Mouse (Mus musculus): ENCODE measurements around the gene Fam160a1. TPM values are rescaled to one million over a fixed set of nuclear protein-coding genes. Genes with fewer than 3 reads are reported as not detected.

Fam160a1 gene
- polyA plus RNA-seq, 1 experiment from 2014 or later, result 3.0 TPM

- Histone ChIP-seq H3K27ac (no peak overlapping the region), H3K4me3 (no peak overlapping the region), H3K27me3 (no peaks in the 10 kb centered on the region), H3K36me3 (no peaks in the 10 kb centered on the region), H3K4me1 (no peaks in the 10 kb centered on the region), H3K4me2 (replicated peaks) (no peak overlapping the region), H3K9me3 (no peaks in the 10 kb centered on the region), H3K9ac (no peak overlapping the region)
- ATAC-seq (ENCODE audit: low FRiP score, low read depth), result no peak
- 73% methylated on average over 3 of the region's 3 CpGs for WGBS
These were observed 175.3 kb downstream of the Fam160a1 start for GRCm38 (mm10) chr3:85641751-85642150.

- Histone ChIP-seq H3K27ac (no peak overlapping the region), H3K27me3 (no peaks in the 10 kb centered on the region), H3K36me3 (no peaks in the 10 kb centered on the region), H3K9me3 (no peaks in the 10 kb centered on the region), H3K4me2 (replicated peaks) (no peak overlapping the region), H3K4me3 (no peak overlapping the region), H3K4me1 (no peaks in the 10 kb centered on the region), H3K9ac (no peak overlapping the region)
- WGBS, result 89% methylated on average over 5 of the region's 5 CpGs
- no peak for ATAC-seq (ENCODE audit: low FRiP score, low read depth)
These were observed 180.2 kb downstream of the Fam160a1 start for GRCm38 (mm10) chr3:85636716-85637447.

GRCm38 (mm10) chr3:85635591-85635990 lies 181.5 kb downstream of the Fam160a1 start:
- no peak for ATAC-seq (ENCODE audit: low FRiP score, low read depth)

GRCm38 (mm10) chr3:85635126-85635419 lies 182.0 kb downstream of the Fam160a1 start:
- H3K4me3 ChIP-seq, result no peak overlapping the region
- WGBS, result 74% methylated on average over 2 of the region's 2 CpGs
- ATAC-seq (ENCODE audit: low FRiP score, low read depth), result no peak
- no peak overlapping the region for H3K27ac ChIP-seq
- H3K9me3 ChIP-seq, result no peaks in the 10 kb centered on the region
- H3K4me2 ChIP-seq (replicated peaks), result no peak overlapping the region
- no peak overlapping the region for H3K9ac ChIP-seq
- no peaks in the 10 kb centered on the region for H3K27me3 ChIP-seq
- no peaks in the 10 kb centered on the region for H3K4me1 ChIP-seq
- no peaks in the 10 kb centered on the region for H3K36me3 ChIP-seq

More at GRCm38 (mm10) chr3:85635591-85635990, 181.5 kb downstream of the Fam160a1 start:
- 96% methylated on average over 2 of the region's 2 CpGs for WGBS
- no peaks in the 10 kb centered on the region for H3K4me1 ChIP-seq
- no peaks in the 10 kb centered on the region for H3K9me3 ChIP-seq
- H3K4me3 ChIP-seq, result no peak overlapping the region
- H3K9ac ChIP-seq, result no peak overlapping the region
- H3K27ac ChIP-seq, result no peak overlapping the region
- H3K4me2 ChIP-seq (replicated peaks), result no peak overlapping the region
- H3K27me3 ChIP-seq, result no peaks in the 10 kb centered on the region
- H3K36me3 ChIP-seq, result no peaks in the 10 kb centered on the region

- Histone ChIP-seq H3K9ac (no peak overlapping the region), H3K27ac (no peak overlapping the region), H3K4me3 (no peak overlapping the region), H3K4me2 (replicated peaks) (no peak overlapping the region), H3K27me3 (no peaks in the 10 kb centered on the region), H3K9me3 (no peaks in the 10 kb centered on the region), H3K36me3 (no peaks in the 10 kb centered on the region), H3K4me1 (no peaks in the 10 kb centered on the region)
- ATAC-seq (ENCODE audit: low FRiP score, low read depth), result no peak
- 69% methylated on average over 7 of the region's 8 CpGs for WGBS
These were observed 182.5 kb downstream of the Fam160a1 start for GRCm38 (mm10) chr3:85634389-85635125.

- Histone ChIP-seq H3K27ac (no peak overlapping the region), H3K4me2 (replicated peaks) (no peak overlapping the region), H3K36me3 (no peaks in the 10 kb centered on the region), H3K9ac (no peak overlapping the region), H3K4me3 (no peak overlapping the region), H3K9me3 (no peaks in the 10 kb centered on the region), H3K4me1 (no peaks in the 10 kb centered on the region), H3K27me3 (no peaks in the 10 kb centered on the region)
- WGBS, result 89% methylated on average over 2 of the region's 2 CpGs
- ATAC-seq (ENCODE audit: low FRiP score, low read depth), result no peak
These were observed 183.4 kb downstream of the Fam160a1 start for GRCm38 (mm10) chr3:85633733-85634132.

GRCm38 (mm10) chr3:85629895-85630510 lies 187.1 kb downstream of the Fam160a1 start:
- H3K4me1 ChIP-seq, result no peaks in the 10 kb centered on the region
- H3K27ac ChIP-seq, result no peak overlapping the region
- WGBS, result 92% methylated on average over 4 of the region's 4 CpGs
- no peaks in the 10 kb centered on the region for H3K27me3 ChIP-seq
- H3K4me3 ChIP-seq, result no peak overlapping the region
- no peak overlapping the region for H3K4me2 ChIP-seq (replicated peaks)
- H3K9ac ChIP-seq, result no peak overlapping the region
- H3K9me3 ChIP-seq, result no peaks in the 10 kb centered on the region
- H3K36me3 ChIP-seq, result no peaks in the 10 kb centered on the region
- ATAC-seq (ENCODE audit: low FRiP score, low read depth), result no peak

GRCm38 (mm10) chr3:85619751-85620150 lies 197.3 kb downstream of the Fam160a1 start:
- no peak overlapping the region for H3K4me2 ChIP-seq (replicated peaks)
- H3K9me3 ChIP-seq, result no peaks in the 10 kb centered on the region
- no peaks in the 10 kb centered on the region for H3K4me1 ChIP-seq
- no peak overlapping the region for H3K4me3 ChIP-seq
- no peak for ATAC-seq (ENCODE audit: low FRiP score, low read depth)
- H3K9ac ChIP-seq, result no peak overlapping the region
- no peak overlapping the region for H3K27ac ChIP-seq
- 97% methylated on average over 1 of the region's 1 CpGs for WGBS
- no peaks in the 10 kb centered on the region for H3K27me3 ChIP-seq
- H3K36me3 ChIP-seq, result peaks cover 22% of the 10 kb centered on the region

- no peak overlapping the region for H3K4me3 ChIP-seq
- no peak overlapping the region for H3K4me2 ChIP-seq (replicated peaks)
- no peak overlapping the region for H3K9ac ChIP-seq
- H3K36me3 ChIP-seq, result peaks cover 22% of the 10 kb centered on the region
- WGBS, result 92% methylated on average over 5 of the region's 5 CpGs
- no peak overlapping the region for H3K27ac ChIP-seq
- H3K9me3 ChIP-seq, result no peaks in the 10 kb centered on the region
- no peaks in the 10 kb centered on the region for H3K4me1 ChIP-seq
- no peaks in the 10 kb centered on the region for H3K27me3 ChIP-seq
- ATAC-seq (ENCODE audit: low FRiP score, low read depth), result no peak
These were observed 197.7 kb downstream of the Fam160a1 start for GRCm38 (mm10) chr3:85619345-85619744.

- ATAC-seq (ENCODE audit: low FRiP score, low read depth), result no peak
- Histone ChIP-seq H3K36me3 (peaks cover 22% of the 10 kb centered on the region), H3K27me3 (no peaks in the 10 kb centered on the region), H3K4me3 (no peak overlapping the region), H3K4me1 (no peaks in the 10 kb centered on the region), H3K9me3 (no peaks in the 10 kb centered on the region), H3K4me2 (replicated peaks) (no peak overlapping the region), H3K27ac (no peak overlapping the region), H3K9ac (no peak overlapping the region)
- 83% methylated on average over 6 of the region's 6 CpGs for WGBS
These were observed 198.2 kb downstream of the Fam160a1 start for GRCm38 (mm10) chr3:85618885-85619284.

GRCm38 (mm10) chr3:85616389-85616788 lies 200.7 kb downstream of the Fam160a1 start:
- Histone ChIP-seq H3K9me3 (no peaks in the 10 kb centered on the region), H3K36me3 (peaks cover 22% of the 10 kb centered on the region), H3K9ac (no peak overlapping the region), H3K27ac (no peak overlapping the region), H3K27me3 (no peaks in the 10 kb centered on the region), H3K4me3 (no peak overlapping the region), H3K4me2 (replicated peaks) (no peak overlapping the region), H3K4me1 (no peaks in the 10 kb centered on the region)
- 88% methylated on average over 1 of the region's 1 CpGs for WGBS
- no peak for ATAC-seq (ENCODE audit: low FRiP score, low read depth)
